Mouse (Mus musculus) midbrain, embryonic 14.5 days (tissue): ENCODE measurements at regions not wholly inside any gene's neighbourhood (a gene's known extent, or its start where the extent isn't known, plus 50 kb on each side); places are given as distances from the start of the nearest gene placed in this dataset.
A peak's percentile ranks its signal among the peaks of the same experiment; 100 is the strongest.

Experiments used
- ATAC-seq: fragments of 200-750 bp; cut with Nextera tagmentation; 2 replicates; pipeline ENCODE4 v1.8.0; 2017; ENCODE audit warnings: moderate number of reproducible peaks, moderate library complexity; ENCODE audit not compliant: low FRiP score, low TSS enrichment
- DNase-seq: peaks from one replicate; pipeline ENCODE4 v3.0.0-alpha.2; 2015
- H3K27ac ChIP-seq: fragments of 300-500 bp; sonication (generic); replicated peaks from 2 replicates; pipeline ENCODE4 v1.5.1; 2014; ENCODE audit warnings: mild to moderate bottlenecking, low read depth, low read length, moderate library complexity
- H3K27me3 ChIP-seq: fragments of 300-500 bp; sonication (generic); 2 replicates; pipeline ENCODE4 v1.6.1; 2014; ENCODE audit warnings: low read length, control low read depth, mixed read lengths; ENCODE audit not compliant: control insufficient read depth, insufficient read depth
- H3K36me3 ChIP-seq: fragments of 300-500 bp; sonication (generic); 2 replicates; pipeline ENCODE4 v1.6.1; 2014; ENCODE audit warnings: low read length, control low read depth; ENCODE audit not compliant: control insufficient read depth, insufficient read depth
- H3K4me1 ChIP-seq: fragments of 300-500 bp; sonication (generic); 2 replicates; pipeline ENCODE4 v1.6.1; 2014; ENCODE audit warnings: mild to moderate bottlenecking, antibody characterized with exemption, low read length, control low read depth; ENCODE audit not compliant: control insufficient read depth, insufficient read depth
- H3K4me2 ChIP-seq: fragments of 300-500 bp; sonication (generic); 2 replicates; pipeline ENCODE4 v1.6.1; 2014; ENCODE audit warnings: mild to moderate bottlenecking, low read length, moderate library complexity
- H3K4me3 ChIP-seq: fragments of 300-500 bp; sonication (generic); replicated peaks from 2 replicates; pipeline ENCODE4 v1.5.1; 2014; ENCODE audit warnings: low read depth, low read length
- H3K9ac ChIP-seq: fragments of 300-500 bp; sonication (generic); replicated peaks from 2 replicates; pipeline ENCODE4 v1.6.1; 2014; ENCODE audit warnings: mild to moderate bottlenecking, low read length, moderate library complexity
- H3K9me3 ChIP-seq: fragments of 300-500 bp; sonication (generic); 2 replicates; pipeline ENCODE4 v1.6.1; 2016; ENCODE audit warnings: low read length, control low read depth, mixed read lengths; ENCODE audit not compliant: control insufficient read depth
- WGBS: fragments of 180-500 bp; shearing (Covaris S2); extraction: QIAGEN DNeasy Blood & Tissue Kit; methylation state at CpG from one replicate; pipeline ENCODE4 v1.1.7; 2014; 5-methylcytosine and 5-hydroxymethylcytosine counted together

DNA sequence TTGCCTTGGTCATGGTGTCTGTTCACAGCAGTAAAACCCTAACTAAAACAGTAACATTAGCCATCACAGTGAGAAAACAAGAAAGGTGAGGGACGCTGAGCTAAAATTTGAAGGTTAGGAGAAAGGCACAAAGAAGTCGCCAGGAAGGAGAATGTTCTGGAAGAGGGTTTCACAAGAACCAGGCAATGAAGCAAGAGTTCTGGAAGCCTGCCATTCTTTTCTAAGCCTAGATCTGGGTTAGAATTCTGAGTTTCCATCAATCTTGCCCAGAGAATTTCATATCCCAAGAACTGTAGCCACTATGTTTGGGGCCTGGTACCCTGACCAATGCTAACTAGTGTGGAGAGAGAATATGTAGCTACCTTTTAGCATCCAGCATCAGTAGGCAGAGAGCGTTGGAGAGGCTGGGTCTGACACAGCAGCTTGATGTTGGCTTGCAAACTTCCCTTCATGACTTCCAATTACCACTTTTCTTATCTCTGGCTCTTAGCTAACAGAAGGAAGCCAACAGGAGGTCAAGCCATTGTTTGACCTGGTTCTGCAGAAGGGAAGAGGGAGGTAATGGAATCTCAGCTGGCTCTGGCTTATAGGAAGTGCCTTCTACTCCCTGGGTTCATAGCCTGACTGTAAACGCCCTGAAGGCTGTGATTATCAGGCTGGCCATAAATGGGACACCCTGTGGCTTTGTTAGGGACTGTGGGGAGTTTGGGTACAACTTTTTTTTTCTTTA lies 79.3 kb upstream of the Lifr start:
- 82% methylated on average over 4 of the region's 4 CpGs for WGBS
- H3K9me3 ChIP-seq = no peaks in the 10 kb centered on the region
- H3K4me3 ChIP-seq = no peak overlapping the region
- H3K4me1 ChIP-seq = no peaks in the 10 kb centered on the region
- no peak overlapping the region for H3K27ac ChIP-seq
- no peak overlapping the region for H3K9ac ChIP-seq
- ATAC-seq (no peak), DNase-seq (no peak)
- H3K27me3 ChIP-seq = no peaks in the 10 kb centered on the region
- H3K36me3 ChIP-seq = no peaks in the 10 kb centered on the region
- H3K4me2 ChIP-seq = no peak overlapping the region

DNA sequence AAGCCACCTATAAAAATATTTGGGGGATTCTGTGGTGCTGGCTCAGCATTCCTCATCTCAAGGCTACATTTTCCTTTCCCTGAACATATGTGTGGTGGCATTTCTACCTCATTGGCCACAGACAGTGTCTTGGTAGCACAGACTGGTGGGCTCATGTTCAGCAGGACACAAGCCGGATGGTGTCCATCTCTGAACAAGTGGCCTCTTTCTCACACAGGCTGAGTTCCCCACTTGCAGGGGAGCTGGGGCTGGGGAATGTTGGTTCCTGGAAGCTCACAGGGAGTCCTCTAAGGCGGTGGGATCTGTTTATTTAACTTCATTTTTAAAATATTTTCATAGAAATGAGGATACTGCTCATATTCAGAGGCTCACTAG lies 78.7 kb upstream of the Lifr start:
- Histone ChIP-seq H3K4me2 (no peak overlapping the region), H3K27ac (no peak overlapping the region), H3K36me3 (no peaks in the 10 kb centered on the region), H3K9ac (no peak overlapping the region), H3K27me3 (no peaks in the 10 kb centered on the region), H3K9me3 (no peaks in the 10 kb centered on the region), H3K4me1 (no peaks in the 10 kb centered on the region), H3K4me3 (no peak overlapping the region)
- WGBS = 88% methylated on average over 2 of the region's 2 CpGs
- no peak for ATAC-seq
- DNase-seq = no peak

DNA sequence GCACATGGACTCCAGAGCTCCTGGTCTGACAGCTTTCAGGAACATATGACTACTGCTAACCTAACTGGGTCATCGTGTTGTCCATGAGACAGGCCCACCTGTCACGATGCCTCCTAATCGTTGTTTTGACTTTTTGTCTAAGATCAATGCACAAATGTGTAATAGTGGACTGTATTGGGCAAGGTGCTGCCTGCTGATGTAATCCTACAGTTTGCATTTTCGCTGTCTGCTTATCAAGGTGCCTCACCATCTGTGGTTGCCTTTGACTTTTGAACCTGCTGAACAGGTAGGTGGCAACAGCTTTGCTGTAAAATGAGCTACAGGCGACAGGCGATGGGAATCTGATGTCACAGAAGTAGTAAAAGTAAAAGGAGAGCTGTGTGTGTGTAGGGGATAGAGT lies 78.0 kb upstream of the Lifr start:
- Histone ChIP-seq H3K9ac (no peak overlapping the region), H3K9me3 (no peaks in the 10 kb centered on the region), H3K4me1 (no peaks in the 10 kb centered on the region), H3K36me3 (no peaks in the 10 kb centered on the region), H3K27ac (no peak overlapping the region), H3K27me3 (no peaks in the 10 kb centered on the region), H3K4me2 (no peak overlapping the region), H3K4me3 (no peak overlapping the region)
- WGBS = 96% methylated on average over 6 of the region's 6 CpGs
- DNase-seq = no peak
- ATAC-seq = no peak

DNA sequence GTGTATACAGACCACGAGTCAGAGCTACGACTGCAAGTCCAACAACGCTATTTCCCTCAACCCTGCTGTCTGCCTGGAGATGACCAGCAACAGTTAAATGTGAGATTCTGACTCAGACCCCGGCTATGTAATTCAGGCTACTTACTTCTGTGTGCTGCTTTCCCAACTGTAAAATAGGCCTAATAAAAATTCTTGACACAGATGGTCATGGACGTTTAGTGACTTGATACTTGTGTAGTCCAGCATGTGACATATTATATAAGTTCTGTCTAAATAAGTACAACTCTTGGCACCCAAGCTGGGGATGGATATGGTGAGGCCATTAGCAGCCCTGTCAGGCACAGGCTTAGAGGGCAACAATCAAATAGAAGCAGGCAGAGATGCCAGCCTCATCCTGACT lies 77.4 kb upstream of the Lifr start:
- Histone ChIP-seq H3K27ac (no peak overlapping the region), H3K4me3 (no peak overlapping the region), H3K9me3 (no peaks in the 10 kb centered on the region), H3K4me1 (no peaks in the 10 kb centered on the region), H3K36me3 (no peaks in the 10 kb centered on the region), H3K9ac (no peak overlapping the region), H3K27me3 (no peaks in the 10 kb centered on the region), H3K4me2 (no peak overlapping the region)
- ATAC-seq (no peak), DNase-seq (no peak)
- 83% methylated on average over 5 of the region's 5 CpGs for WGBS

DNA sequence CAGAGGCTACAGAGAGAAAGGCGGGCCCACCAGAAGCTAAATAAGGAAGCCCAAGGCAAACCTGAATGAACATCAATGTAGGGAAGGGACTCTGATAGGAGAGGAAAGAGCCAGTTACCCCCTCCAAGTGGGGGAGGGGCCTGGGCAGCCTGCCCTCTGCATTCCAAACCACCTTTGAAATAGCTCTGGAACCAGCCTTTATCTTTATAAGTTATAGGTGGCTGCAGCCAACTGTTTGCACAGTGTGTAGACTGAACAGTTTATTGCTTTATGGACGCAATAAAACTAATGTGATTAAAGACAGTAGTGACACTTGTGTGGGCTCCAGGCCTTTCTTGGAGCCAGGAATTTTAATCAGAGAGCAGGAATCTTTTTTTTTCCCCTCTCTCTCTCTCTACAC lies 75.4 kb upstream of the Lifr start:
- H3K4me3 ChIP-seq = no peak overlapping the region
- H3K9me3 ChIP-seq = no peaks in the 10 kb centered on the region
- no peak overlapping the region for H3K9ac ChIP-seq
- ATAC-seq = no peak
- no peak overlapping the region for H3K4me2 ChIP-seq
- no peak for DNase-seq
- WGBS = 87% methylated on average over 2 of the region's 2 CpGs
- no peaks in the 10 kb centered on the region for H3K36me3 ChIP-seq
- no peak overlapping the region for H3K27ac ChIP-seq
- no peaks in the 10 kb centered on the region for H3K27me3 ChIP-seq
- no peaks in the 10 kb centered on the region for H3K4me1 ChIP-seq

DNA sequence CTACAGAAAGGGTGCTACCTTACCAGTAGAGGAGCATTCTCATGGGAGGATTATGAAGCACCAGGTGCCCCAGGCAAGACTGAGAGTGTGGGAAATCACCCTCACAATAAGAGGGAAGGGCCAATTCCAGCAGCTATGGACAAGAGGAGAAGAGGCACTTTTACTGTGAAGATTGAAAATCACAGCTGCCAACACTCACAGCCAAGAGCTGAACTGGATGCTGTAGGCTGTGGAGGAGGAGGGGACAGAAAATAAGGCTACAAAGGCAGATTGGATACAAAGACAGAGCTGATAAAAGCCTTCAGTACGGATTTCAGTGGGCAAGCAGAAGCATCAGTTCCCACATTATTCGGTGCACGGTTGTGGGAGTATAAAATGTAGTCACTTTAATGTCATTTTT lies 74.4 kb upstream of the Lifr start:
- DNase-seq = peak; percentile 9
- no peak overlapping the region for H3K27ac ChIP-seq
- H3K9ac ChIP-seq = no peak overlapping the region
- no peaks in the 10 kb centered on the region for H3K9me3 ChIP-seq
- WGBS = 66% methylated on average over 3 of the region's 3 CpGs
- H3K4me1 ChIP-seq = no peaks in the 10 kb centered on the region
- no peak overlapping the region for H3K4me2 ChIP-seq
- H3K27me3 ChIP-seq = no peaks in the 10 kb centered on the region
- ATAC-seq = no peak
- no peaks in the 10 kb centered on the region for H3K36me3 ChIP-seq
- H3K4me3 ChIP-seq = no peak overlapping the region

DNA sequence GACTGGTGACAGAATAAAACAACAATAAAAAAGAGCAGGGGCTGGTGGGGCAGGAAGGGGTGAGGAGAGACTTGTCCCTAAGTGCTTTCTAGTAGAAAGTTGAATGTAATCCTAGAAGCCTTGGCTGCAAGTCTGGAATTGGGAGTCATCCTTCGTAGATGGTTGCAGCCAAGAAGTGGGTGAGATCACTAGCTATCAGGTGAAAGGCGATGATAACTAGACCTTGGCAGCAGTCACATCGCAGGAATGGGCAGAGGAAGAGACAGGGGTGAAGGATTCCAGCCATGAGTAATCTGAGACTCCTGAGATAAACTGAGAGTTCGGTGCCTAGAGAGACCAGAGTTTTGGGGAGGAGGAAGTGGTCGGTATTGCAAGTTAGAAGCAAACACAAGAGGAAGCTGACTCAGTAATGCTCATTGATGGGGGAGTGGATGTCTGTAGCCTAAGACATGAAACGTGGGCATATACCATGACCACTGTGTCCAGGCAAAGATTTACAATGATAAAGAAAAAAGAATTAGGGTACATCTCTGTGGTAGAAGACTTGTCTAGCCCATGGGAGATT lies 73.1 kb upstream of the Lifr start:
- Histone ChIP-seq H3K4me2 (no peak overlapping the region), H3K27me3 (no peaks in the 10 kb centered on the region), H3K4me3 (no peak overlapping the region), H3K36me3 (no peaks in the 10 kb centered on the region), H3K9ac (no peak overlapping the region), H3K4me1 (no peaks in the 10 kb centered on the region), H3K27ac (no peak overlapping the region), H3K9me3 (no peaks in the 10 kb centered on the region)
- ATAC-seq (no peak), DNase-seq (no peak)
- 87% methylated on average over 6 of the region's 6 CpGs for WGBS

DNA sequence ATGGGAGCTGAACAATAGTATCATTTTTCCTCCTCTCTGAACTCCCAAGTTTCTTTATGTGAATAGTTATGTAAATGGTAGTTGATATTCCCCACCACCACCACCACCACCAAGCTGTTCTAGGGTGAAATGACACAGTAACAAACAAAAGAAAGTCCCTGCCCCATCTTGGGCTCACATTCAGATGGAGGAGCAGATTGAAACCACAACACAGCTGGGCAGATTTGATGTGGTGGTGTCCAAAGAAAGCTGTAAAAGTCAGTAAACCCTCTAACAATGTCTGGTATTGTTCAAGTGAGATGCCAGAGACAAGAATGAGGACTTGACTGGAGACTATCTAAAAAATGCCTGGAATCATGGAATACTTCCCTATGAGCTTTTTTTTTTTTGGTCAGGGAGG lies 67.8 kb upstream of the Lifr start:
- Histone ChIP-seq H3K4me2 (no peak overlapping the region), H3K9me3 (no peaks in the 10 kb centered on the region), H3K27ac (no peak overlapping the region), H3K4me3 (no peak overlapping the region), H3K9ac (no peak overlapping the region), H3K36me3 (no peaks in the 10 kb centered on the region), H3K27me3 (no peaks in the 10 kb centered on the region), H3K4me1 (no peaks in the 10 kb centered on the region)
- ATAC-seq = no peak
- no peak for DNase-seq

DNA sequence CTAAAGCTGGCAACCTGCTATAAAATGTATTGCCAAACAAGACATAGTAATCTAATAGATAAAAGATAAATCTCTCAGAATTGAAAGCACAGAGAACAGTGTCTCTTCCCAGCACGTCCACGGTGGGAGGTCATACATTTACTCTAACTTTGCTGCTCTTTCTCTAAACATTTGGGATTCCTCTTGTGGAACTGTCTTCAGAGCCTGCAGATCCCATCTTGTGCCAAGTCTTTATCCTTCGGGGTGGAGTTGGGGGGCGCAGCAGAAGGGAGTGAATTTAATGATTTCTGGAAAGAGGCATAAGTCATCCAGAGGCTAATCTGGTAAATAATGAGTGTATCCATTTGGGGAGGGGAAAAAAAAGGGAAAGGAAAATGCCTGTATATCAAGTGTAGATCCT lies 65.2 kb upstream of the Lifr start:
- no peak overlapping the region for H3K9ac ChIP-seq

More for the DNA sequence above, 65.2 kb upstream of the Lifr start:
- no peak for ATAC-seq
- no peak overlapping the region for H3K27ac ChIP-seq
- no peak overlapping the region for H3K4me3 ChIP-seq
- no peaks in the 10 kb centered on the region for H3K4me1 ChIP-seq
- no peaks in the 10 kb centered on the region for H3K9me3 ChIP-seq
- DNase-seq = no peak
- no peak overlapping the region for H3K4me2 ChIP-seq
- no peaks in the 10 kb centered on the region for H3K27me3 ChIP-seq
- no peaks in the 10 kb centered on the region for H3K36me3 ChIP-seq
- WGBS = 90% methylated on average over 4 of the region's 4 CpGs
